Mouse (Mus musculus) C2C12 (cell line): ENCODE data around the gene Galnt15. TPM values are rescaled to one million over a fixed set of nuclear protein-coding genes. Genes with fewer than 3 reads are reported as not detected.

ENCODE experiments used
- H3K27me3 ChIP-seq: one replicate; pipeline ENCODE4 v1.6.1; 2011; ENCODE audit not compliant: control insufficient read depth, insufficient read depth, insufficient read length
- H3K36me3 ChIP-seq: one replicate; pipeline ENCODE4 v1.6.1; 2011; ENCODE audit not compliant: control insufficient read depth, insufficient read depth
- H3K4me3 ChIP-seq: one replicate; pipeline ENCODE4 v1.5.1; 2011; ENCODE audit warnings: mild to moderate bottlenecking, control low read depth; ENCODE audit not compliant: poor library complexity, insufficient read depth, severe bottlenecking
- H3K79me2 ChIP-seq: one replicate; pipeline ENCODE4 v1.6.1; 2011; ENCODE audit not compliant: control insufficient read depth, insufficient read depth
- H3K79me3 ChIP-seq: one replicate; pipeline ENCODE4 v1.6.1; 2011; ENCODE audit warnings: low read depth, control low read depth
- H3ac ChIP-seq: one replicate; pipeline ENCODE3; 2011; ENCODE audit warnings: low read depth; ENCODE audit not compliant: control insufficient read depth, insufficient read length
- CEBPB ChIP-seq: IDR thresholded peaks from one replicate; pipeline ENCODE4 v1.6.1; 2011; ENCODE audit warnings: low read depth, mild to moderate bottlenecking, control low read depth, moderate library complexity
- CTCF ChIP-seq: IDR thresholded peaks from one replicate; pipeline ENCODE4 v1.5.1; 2011; ENCODE audit not compliant: control insufficient read depth, insufficient read depth, insufficient read length
- FOSL1 ChIP-seq: IDR thresholded peaks from one replicate; pipeline ENCODE4 v1.8.0; 2011; ENCODE audit warnings: mild to moderate bottlenecking, low read length; ENCODE audit not compliant: poor library complexity, insufficient read depth, severe bottlenecking
- MAX ChIP-seq: IDR thresholded peaks from one replicate; pipeline ENCODE4 v1.6.1; 2011; ENCODE audit warnings: mild to moderate bottlenecking, control low read depth
- MYOD1 ChIP-seq: IDR thresholded peaks from one replicate; pipeline ENCODE4 v1.6.1; 2011; ENCODE audit warnings: low read depth; ENCODE audit not compliant: control insufficient read depth, insufficient read length
- MYOG ChIP-seq: IDR thresholded peaks from one replicate; pipeline ENCODE4 v1.6.1; 2011; ENCODE audit not compliant: control insufficient read depth, insufficient read length; ENCODE audit errors: extremely low read depth
- USF1 ChIP-seq: IDR thresholded peaks from one replicate; pipeline ENCODE4 v1.6.1; 2011; ENCODE audit warnings: low read depth, mild to moderate bottlenecking, control low read depth, moderate library complexity
- polyA plus RNA-seq: library from polyadenylated mRNA; unstranded; fragments of >200 nt; fragmentation: generic; extraction: Trizol; gene quantifications from one replicate; pipeline ENCODE4 v1.2.1, GENCODE M21; 2012; ENCODE audit warnings: missing spikeins

Gene Galnt15
- polyA plus RNA-seq, 1 experiment: 0.23 TPM

DNA sequence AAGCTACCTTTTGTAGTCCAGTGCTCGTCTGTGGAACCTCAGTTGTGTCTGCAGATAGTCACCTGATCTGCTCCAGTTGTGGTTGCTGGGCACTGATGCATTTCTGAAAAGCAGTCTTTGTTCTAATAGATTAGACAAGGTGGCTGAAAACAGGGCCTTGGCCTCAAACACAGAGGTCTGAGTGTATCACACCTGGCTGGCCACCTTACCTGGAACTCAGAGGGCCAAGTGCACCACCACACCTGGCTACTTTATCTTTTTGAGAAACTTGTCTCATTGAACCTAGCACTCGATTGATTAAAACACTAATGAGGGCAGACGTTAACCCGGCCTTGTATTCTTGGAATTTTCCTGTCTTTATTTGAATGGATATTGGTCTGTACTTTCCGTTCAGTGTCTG is 66.9 kb downstream of the Galnt15 start:
- no peak overlapping the region for H3K4me3 ChIP-seq
- H3ac ChIP-seq: no peak overlapping the region
- H3K27me3 ChIP-seq: no peaks in the 10 kb centered on the region
- no peak for TF ChIP-seq CTCF
- TF ChIP-seq MYOD1: no peak
- no peak for TF ChIP-seq MYOG
- TF ChIP-seq FOSL1: no peak
- no peak for TF ChIP-seq USF1
- TF ChIP-seq CEBPB: no peak
- TF ChIP-seq MAX: no peak
- H3K79me2 ChIP-seq: no peaks in the 10 kb centered on the region
- H3K36me3 ChIP-seq: peaks cover 77% of the 10 kb centered on the region
- no peaks in the 10 kb centered on the region for H3K79me3 ChIP-seq

DNA sequence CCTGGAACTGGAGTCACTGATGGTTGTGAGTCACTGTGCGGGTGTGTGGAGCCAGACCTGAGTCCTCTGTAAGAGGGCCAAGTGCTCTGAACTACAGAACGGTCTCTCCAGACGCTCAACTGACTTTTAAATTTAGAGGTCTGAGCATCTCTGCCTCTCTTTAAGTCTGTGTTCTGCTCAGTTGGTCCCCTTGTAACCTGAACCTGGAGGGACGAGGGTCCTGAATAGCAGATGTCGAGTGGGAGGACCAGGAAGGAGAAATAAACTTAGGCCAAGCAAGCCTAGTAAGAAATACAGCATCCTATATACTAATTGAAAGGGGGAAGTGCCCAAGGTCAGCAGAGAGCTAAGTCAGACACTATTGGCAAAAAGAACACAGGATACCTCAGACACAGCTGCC is 68.0 kb downstream of the Galnt15 start:
- Histone ChIP-seq H3K79me3 (no peaks in the 10 kb centered on the region), H3K27me3 (no peaks in the 10 kb centered on the region), H3K36me3 (peaks cover 79% of the 10 kb centered on the region), H3K79me2 (no peaks in the 10 kb centered on the region), H3ac (no peak overlapping the region), H3K4me3 (no peak overlapping the region)
- TF ChIP-seq FOSL1: no peak
- TF ChIP-seq CTCF: no peak
- TF ChIP-seq MAX: no peak
- no peak for TF ChIP-seq CEBPB
- no peak for TF ChIP-seq MYOG
- no peak for TF ChIP-seq MYOD1

DNA sequence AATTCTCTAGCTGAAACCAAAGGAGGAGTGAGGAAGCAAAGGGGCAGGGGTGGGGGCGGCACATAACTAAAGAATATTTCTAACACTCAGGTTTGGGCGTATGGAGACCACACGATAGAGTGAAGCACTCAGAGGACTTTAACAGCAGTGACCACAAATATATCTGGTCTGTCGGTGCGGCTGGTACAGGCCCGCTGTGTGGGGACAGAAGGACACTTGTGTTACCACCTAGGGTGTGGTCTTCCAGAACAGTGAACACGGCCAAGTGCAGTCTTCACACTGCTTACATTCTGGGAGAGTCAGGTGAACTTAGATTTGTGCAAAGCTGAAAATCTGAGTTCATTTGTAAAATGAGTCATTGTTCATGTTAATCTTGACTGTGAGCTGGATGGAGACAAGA is 68.9 kb downstream of the Galnt15 start:
- Histone ChIP-seq H3K36me3 (peaks cover 81% of the 10 kb centered on the region), H3K4me3 (no peak overlapping the region), H3K79me2 (no peaks in the 10 kb centered on the region), H3ac (no peak overlapping the region), H3K27me3 (no peaks in the 10 kb centered on the region), H3K79me3 (no peaks in the 10 kb centered on the region)
- TF ChIP-seq MAX: no peak
- TF ChIP-seq CTCF: no peak
- no peak for TF ChIP-seq USF1
- no peak for TF ChIP-seq MYOD1
- TF ChIP-seq MYOG: no peak
- no peak for TF ChIP-seq CEBPB
- no peak for TF ChIP-seq FOSL1

DNA sequence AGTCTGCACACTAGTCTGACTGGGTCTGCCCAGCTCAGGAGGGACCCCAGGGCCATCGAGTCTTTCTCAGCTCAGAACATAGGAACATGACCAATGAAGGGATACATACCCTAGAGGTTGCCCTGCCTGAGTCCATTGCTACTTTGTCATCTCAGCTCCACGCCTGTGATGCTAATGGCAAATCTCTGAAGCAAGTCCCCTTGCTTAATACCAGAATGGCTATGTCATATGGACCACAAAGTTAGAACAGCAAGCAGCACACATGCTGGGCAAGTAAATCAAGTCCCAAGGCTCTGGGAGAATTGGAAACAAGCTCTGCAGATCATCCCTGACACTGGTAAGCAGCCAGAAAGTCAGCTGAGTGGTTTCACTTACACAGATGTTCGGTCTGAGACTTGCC is 70.2 kb downstream of the Galnt15 start:
- Histone ChIP-seq H3K79me2 (no peaks in the 10 kb centered on the region), H3K79me3 (no peaks in the 10 kb centered on the region), H3K4me3 (no peak overlapping the region), H3ac (no peak overlapping the region), H3K36me3 (peaks cover 77% of the 10 kb centered on the region), H3K27me3 (no peaks in the 10 kb centered on the region)
- TF ChIP-seq MAX: no peak
- no peak for TF ChIP-seq MYOD1
- no peak for TF ChIP-seq USF1
- no peak for TF ChIP-seq CTCF

DNA sequence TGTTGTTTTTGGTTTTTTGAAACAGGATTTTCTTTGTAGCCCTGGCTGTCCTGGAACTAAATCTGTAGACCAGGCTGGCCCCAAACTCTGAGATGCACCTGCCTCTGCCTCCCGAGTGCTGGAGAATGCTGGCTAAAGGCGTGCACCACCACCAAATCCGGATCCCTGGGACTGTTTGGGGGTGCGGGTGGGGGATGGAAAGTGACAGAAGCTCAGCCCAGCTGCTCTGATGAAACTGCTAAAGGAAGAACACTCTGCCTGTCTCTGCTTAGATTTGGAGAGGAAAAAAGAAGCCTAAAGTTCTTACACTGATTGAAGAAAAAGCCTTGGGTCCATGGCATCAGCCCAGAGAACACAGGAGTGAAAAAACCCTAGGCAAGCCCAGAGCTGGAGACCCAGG is 74.8 kb downstream of the Galnt15 start:
- TF ChIP-seq MAX (no peak), MYOG (no peak), FOSL1 (no peak), USF1 (no peak), CEBPB (no peak), MYOD1 (no peak), CTCF (no peak)
- H3K27me3 ChIP-seq: no peaks in the 10 kb centered on the region
- H3K36me3 ChIP-seq: peaks cover 40% of the 10 kb centered on the region
- no peak overlapping the region for H3ac ChIP-seq
- H3K79me2 ChIP-seq: no peaks in the 10 kb centered on the region
- H3K4me3 ChIP-seq: no peak overlapping the region
- H3K79me3 ChIP-seq: no peaks in the 10 kb centered on the region

DNA sequence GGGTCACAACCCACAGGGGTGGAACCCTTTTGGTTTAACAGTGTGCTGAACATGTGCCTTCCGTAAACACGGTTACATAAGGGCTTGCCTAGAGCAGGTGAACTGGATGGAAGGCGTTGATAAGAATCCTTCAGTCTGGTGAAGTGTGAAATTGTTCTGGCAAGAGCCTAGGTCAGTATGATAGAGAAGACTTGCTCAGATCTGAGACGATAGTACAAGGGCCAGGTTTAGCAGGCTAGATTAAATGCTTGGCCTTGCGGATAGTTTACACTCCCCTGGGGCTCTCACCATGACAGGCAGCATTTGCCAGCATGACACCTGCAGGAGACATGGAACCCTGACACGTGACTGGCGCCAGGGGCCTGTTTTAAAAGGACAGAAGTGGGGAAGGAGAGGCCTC is 76.9 kb downstream of the Galnt15 start:
- Histone ChIP-seq H3K27me3 (no peaks in the 10 kb centered on the region), H3ac (no peak overlapping the region), H3K79me2 (no peaks in the 10 kb centered on the region), H3K36me3 (peaks cover 20% of the 10 kb centered on the region), H3K4me3 (no peak overlapping the region), H3K79me3 (no peaks in the 10 kb centered on the region)
- TF ChIP-seq CEBPB (no peak), MYOD1 (no peak), USF1 (no peak), FOSL1 (no peak), MAX (no peak), CTCF (no peak), MYOG (no peak)
